Mouse (Mus musculus) CD4-positive naive resting alpha-beta T cell, adult 76 days (primary cell): ENCODE results near the gene Trmt13. TPM values are rescaled to one million over a fixed set of nuclear protein-coding genes. Genes with fewer than 3 reads are reported as not detected.

Source experiments
- total RNA-seq: library from RNA; stranded (reverse); gene quantifications from one replicate; pipeline ENCODE4 v1.2.4, GENCODE M21; 2023

The Trmt13 gene
- total RNA-seq, result 30.9 TPM

GRCm38 (mm10) chr3:116614295-116614892 is at the start of gene Trmt13:
Trmt13 (minus strand) TSS chr3:116614587.

GRCm38 (mm10) chr3:116662463-116662863 is 48.1 kb upstream of the Trmt13 start, which contains the start of gene Mfsd14a:
Mfsd14a (minus strand) TSS chr3:116662677.

GRCm38 (mm10) chr3:116594728-116595602 is 19.4 kb downstream of the Trmt13 start, which contains the start of gene Sass6:
Sass6 (plus strand) TSS chr3:116594982.

GRCm38 (mm10) chr3:116562408-116563094 is 51.8 kb downstream of the Trmt13 start, which contains the start of gene Lrrc39:
Lrrc39 (plus strand) TSS chr3:116562973.

Other genes with a start within 250 kb of the Trmt13 start
- 12.3 TPM for gene Cdc14a, start 190.6 kb downstream of the Trmt13 start, total RNA-seq
- 21.0 TPM for gene Rtca, start 106.4 kb downstream of the Trmt13 start, total RNA-seq
- 12.5 TPM for gene Dbt, start 101.5 kb downstream of the Trmt13 start, total RNA-seq
- gene Lrrc39, start 51.6 kb downstream of the Trmt13 start, total RNA-seq, result not detected
- gene Sass6, start 19.6 kb downstream of the Trmt13 start, total RNA-seq, result 6.9 TPM
- 106 TPM for gene Mfsd14a, start 48.1 kb upstream of the Trmt13 start, total RNA-seq
- gene Gm43191, start 66.7 kb upstream of the Trmt13 start, total RNA-seq, result not detected
- gene Slc35a3, start 98.2 kb upstream of the Trmt13 start, total RNA-seq, result 27.3 TPM
- gene Agl, start 193.6 kb upstream of the Trmt13 start, total RNA-seq, result 6.8 TPM
- 12.8 TPM for gene Frrs1, start 244.9 kb upstream of the Trmt13 start, total RNA-seq